Mouse (Mus musculus): ENCODE results near the gene Etv5. TPM values are rescaled to one million over a fixed set of nuclear protein-coding genes. Genes with fewer than 3 reads are reported as not detected.
"Not testable (repeated sequence)": the region's sequence is repeated elsewhere in the genome, so short reads cannot be mapped to it uniquely, and the experiment has no call there.

Gene Etv5
- polyA plus RNA-seq, 1 experiment = not detected

DNA sequence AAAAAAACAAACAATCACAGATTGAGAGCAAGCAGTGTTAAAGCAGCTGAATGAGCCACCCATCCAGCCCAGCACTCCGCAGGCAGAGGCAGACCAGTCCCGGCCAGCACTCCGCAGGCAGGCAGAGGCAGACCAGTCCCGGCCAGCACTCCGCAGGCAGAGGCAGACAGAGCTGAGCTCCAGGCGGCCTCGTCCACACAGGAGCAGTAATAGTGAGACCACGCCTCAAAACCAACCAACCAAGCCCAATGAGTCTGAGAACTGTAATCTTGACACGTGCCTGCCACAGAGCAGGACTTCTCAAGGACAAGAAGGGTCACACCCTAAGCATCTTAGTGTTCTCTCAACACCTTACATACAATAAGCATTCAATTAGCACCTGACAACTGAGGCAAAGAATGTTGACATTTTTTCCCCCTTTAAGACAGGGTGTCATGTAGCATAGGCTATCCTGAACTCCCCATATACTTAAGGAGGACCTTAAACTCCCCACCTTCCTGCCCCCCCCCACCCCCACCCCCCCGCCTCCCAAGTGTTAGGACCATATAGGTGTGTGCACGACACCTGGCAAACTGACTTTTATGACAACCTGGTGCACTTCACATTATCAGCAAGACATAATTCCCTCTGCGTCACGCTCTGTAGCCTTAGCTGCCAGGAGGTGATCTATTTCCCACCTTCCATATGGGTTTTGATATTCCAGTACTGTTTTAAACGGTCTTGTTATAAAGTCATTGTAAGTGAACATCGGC lies 44.2 kb downstream of the Etv5 start:
- 83% methylated on average over 15 of the region's 15 CpGs for WGBS

DNA sequence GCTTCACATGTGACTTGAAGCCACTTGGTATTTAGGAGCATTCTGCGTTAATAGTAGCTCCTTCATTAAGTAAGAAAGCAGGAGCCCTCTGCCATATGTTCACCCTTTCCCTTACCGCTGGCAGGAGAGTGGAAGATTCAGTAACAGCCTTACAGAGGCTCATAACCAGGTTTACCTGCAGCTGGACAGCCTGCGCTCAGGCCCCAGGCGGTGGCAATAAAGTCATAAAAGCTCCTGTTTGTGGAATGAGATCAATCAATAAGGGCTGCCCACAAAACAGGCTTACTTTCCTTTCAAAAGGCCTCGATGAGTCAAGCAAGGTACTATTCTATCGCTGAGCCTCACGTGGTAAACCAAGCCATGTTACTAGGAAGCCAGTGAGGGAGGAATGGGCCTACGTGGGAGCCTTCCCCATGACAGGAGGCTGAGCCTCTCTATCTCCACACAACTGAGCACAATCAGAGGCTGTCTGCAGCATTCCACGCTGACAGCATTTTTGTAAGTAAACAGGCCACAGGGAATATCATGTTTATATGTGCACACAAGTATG lies 49.1 kb downstream of the Etv5 start:
- 66% methylated on average over 9 of the region's 9 CpGs for WGBS
- H3K4me1 ChIP-seq (ENCODE audit: control insufficient read depth, insufficient read depth, low read length) = peaks cover 21% of the 10 kb centered on the region
- H3K4me3 ChIP-seq (ENCODE audit: insufficient read depth, low read depth, low read length) = no peak overlapping the region
- TF ChIP-seq POLR2A (IDR thresholded peaks at IDR 0.05; ENCODE audit: insufficient read depth, low read depth, low read length) (no peak), CTCF (IDR thresholded peaks at IDR 0.05; ENCODE audit: insufficient read depth, low read depth, low read length) (no peak)
- peak overlapping the region; percentile 85 for H3K27ac ChIP-seq (ENCODE audit: insufficient read depth, low read depth, low read length)

More for the DNA sequence above, 44.2 kb downstream of the Etv5 start:
- Histone ChIP-seq H3K4me1 (ENCODE audit: control insufficient read depth, insufficient read depth, low read length) (peaks cover 16% of the 10 kb centered on the region), H3K27ac (ENCODE audit: insufficient read depth, low read depth, low read length) (no peak overlapping the region), H3K4me3 (ENCODE audit: insufficient read depth, low read depth, low read length) (no peak overlapping the region)
- TF ChIP-seq POLR2A (IDR thresholded peaks at IDR 0.05; ENCODE audit: insufficient read depth, low read depth, low read length) = no peak
- TF ChIP-seq CTCF (IDR thresholded peaks at IDR 0.05; ENCODE audit: insufficient read depth, low read depth, low read length) = no peak

DNA sequence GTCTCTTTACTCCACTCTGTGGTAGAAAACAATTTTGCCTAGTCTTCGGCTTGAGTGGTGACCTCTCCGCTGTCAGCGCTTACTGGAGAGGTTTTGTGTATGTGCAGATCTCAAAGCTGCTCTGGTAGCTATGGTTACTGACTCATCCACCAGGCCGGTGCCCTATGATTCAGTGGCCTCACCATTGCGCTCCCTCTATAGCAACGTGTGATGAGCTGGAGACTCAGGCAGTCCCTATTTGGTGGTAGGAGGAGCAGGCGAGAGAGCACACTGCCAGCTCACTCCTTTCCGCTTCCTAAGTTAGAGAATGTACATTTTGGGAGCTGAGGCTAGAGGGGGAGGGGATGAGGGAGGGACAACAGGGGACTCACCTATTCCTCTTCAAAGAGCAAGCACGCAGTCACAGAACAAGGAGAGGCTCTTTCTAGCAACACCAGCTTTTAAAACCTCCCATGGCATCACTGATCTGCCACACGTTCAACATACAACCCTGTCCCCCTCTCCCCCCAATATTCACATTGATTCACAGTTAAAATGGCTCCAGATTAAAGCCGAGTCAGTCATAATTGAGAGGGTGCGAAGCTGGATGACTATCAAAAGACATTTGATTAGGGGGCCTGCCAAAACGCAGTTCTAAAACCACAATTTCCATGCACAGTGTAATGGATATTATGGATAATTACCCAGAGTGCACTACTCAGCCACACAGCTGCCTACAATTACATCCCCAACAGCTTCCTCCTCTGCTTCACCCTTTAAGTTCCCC lies 50.2 kb downstream of the Etv5 start:
- no peak for TF ChIP-seq POLR2A (IDR thresholded peaks at IDR 0.05; ENCODE audit: insufficient read depth, low read depth, low read length)
- WGBS = 19% methylated on average over 13 of the region's 13 CpGs
- Histone ChIP-seq H3K4me1 (ENCODE audit: control insufficient read depth, insufficient read depth, low read length) (peaks cover 17% of the 10 kb centered on the region), H3K4me3 (ENCODE audit: insufficient read depth, low read depth, low read length) (no peak overlapping the region), H3K27ac (ENCODE audit: insufficient read depth, low read depth, low read length) (peak overlapping the region; percentile 85)

DNA sequence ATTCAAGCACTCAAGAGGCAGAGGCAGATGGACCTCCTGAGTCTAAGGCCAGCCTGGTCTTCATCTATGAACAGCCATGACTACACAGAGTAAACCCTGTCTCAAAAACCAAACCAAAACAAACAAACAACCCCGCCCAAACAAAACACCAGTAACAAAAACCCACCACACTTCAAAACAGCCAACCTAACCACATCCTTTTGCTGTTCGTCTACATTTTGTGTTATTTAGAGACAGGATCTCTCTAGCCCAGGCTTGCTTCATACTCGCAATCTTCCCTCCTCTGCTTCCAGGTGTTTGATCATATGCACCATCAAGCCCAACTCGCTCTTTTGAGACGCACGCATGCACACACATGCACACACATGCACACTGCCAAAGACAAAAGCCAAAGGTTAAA lies 51.8 kb downstream of the Etv5 start:
- TF ChIP-seq CTCF (IDR thresholded peaks at IDR 0.05; ENCODE audit: insufficient read depth, low read depth, low read length) (no peak), POLR2A (IDR thresholded peaks at IDR 0.05; ENCODE audit: insufficient read depth, low read depth, low read length) (no peak)
- H3K4me3 ChIP-seq (ENCODE audit: insufficient read depth, low read depth, low read length) = no peak overlapping the region
- WGBS = 88% methylated on average over 6 of the region's 6 CpGs
- peaks cover 17% of the 10 kb centered on the region for H3K4me1 ChIP-seq (ENCODE audit: control insufficient read depth, insufficient read depth, low read length)
- peak overlapping the region; percentile 51; the same call in 1 of the 2 replicates for H3K27ac ChIP-seq (ENCODE audit: insufficient read depth, low read depth, low read length)

DNA sequence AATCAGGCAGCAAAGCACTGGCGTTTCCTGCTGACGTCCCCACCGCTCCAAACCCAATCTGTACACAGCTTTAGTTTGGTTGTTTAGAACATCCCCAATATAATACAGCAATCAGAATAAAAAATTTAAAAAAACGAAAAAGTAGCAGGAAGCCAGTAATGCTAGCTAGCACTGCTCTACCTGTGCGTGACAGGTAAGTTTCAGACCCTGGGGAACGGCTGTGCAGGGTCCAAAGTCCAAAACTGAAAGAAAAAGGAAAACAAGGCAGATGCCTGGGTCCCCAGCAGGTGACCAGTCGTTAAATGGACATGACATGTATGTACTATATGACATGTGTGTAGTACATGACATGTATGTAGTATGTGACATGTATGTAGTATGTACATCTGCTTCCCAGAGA lies 57.5 kb downstream of the Etv5 start:
- H3K4me3 ChIP-seq (ENCODE audit: insufficient read depth, low read depth, low read length); H3K27ac ChIP-seq (ENCODE audit: insufficient read depth, low read depth, low read length); H3K4me1 ChIP-seq (ENCODE audit: control insufficient read depth, insufficient read depth, low read length): not testable (repeated sequence)
- 92% methylated on average over 6 of the region's 7 CpGs for WGBS

DNA sequence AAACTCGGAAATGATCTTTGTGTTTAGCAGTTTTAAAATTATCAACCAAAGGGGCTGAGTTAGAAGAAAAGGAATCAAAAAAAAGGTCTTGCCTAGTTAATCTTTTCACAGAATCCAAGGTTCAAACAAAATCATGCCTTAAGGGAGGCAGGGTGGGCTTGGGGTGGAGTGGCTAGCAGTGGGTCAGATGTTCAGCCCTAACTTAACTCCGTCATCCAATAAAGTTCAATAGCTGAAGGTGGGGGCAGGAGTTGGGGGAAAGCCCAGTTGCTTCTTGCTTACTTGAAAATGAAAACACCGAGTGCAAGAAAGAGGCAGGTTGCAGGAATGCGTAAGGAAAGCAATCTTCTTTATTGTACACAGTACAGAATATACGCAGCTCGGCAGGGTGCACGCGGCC lies 58.5 kb downstream of the Etv5 start:
- Histone ChIP-seq H3K27ac (ENCODE audit: insufficient read depth, low read depth, low read length) (no peak overlapping the region), H3K4me1 (ENCODE audit: control insufficient read depth, insufficient read depth, low read length) (no peaks in the 10 kb centered on the region), H3K4me3 (ENCODE audit: insufficient read depth, low read depth, low read length) (no peak overlapping the region)
- WGBS = 87% methylated on average over 8 of the region's 8 CpGs
- TF ChIP-seq POLR2A (IDR thresholded peaks at IDR 0.05; ENCODE audit: insufficient read depth, low read depth, low read length) (no peak), CTCF (IDR thresholded peaks at IDR 0.05; ENCODE audit: insufficient read depth, low read depth, low read length) (no peak)

DNA sequence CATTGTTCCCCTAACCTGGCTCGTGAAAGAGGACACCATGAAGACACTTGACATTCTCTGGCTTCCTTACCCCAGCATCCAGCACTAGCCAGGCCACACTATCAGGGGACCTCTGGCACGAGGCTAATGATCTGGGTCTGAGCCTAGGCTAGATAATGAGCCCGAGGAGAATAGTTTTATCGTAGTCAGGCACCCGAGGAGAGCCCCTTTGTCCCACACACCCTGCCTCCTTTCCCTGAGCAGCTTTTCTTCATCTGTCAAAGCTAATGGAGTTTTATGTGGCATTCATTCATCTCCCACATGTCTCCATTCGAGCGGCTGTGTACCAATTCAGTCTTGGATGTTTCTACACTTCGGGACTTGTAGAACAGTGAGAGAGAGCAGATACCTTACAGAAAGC lies 59.5 kb downstream of the Etv5 start:
- Histone ChIP-seq H3K27ac (ENCODE audit: insufficient read depth, low read depth, low read length) (no peak overlapping the region), H3K4me1 (ENCODE audit: control insufficient read depth, insufficient read depth, low read length) (no peaks in the 10 kb centered on the region), H3K4me3 (ENCODE audit: insufficient read depth, low read depth, low read length) (no peak overlapping the region)
- WGBS = 48% methylated on average over 8 of the region's 8 CpGs
- TF ChIP-seq POLR2A (IDR thresholded peaks at IDR 0.05; ENCODE audit: insufficient read depth, low read depth, low read length) = no peak
- TF ChIP-seq CTCF (IDR thresholded peaks at IDR 0.05; ENCODE audit: insufficient read depth, low read depth, low read length) = no peak

DNA sequence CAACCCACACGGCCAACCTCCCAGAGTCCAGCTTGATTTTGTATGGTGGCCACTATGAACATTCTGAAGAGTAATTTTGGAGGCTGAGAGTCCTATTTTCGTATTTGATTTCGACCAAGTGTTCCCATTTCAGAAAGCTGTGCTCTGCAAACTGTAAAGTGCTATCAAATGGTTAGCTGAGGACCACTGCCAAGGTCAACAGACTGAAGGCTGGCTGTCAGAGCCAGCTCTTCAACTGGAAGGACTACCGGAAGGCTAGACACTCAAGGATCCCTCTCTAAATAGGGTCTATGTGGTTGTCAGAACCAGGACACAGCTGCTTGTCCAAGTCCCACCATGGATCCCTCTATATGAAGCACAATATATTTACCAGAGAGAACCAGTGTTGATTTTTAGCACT lies 60.2 kb downstream of the Etv5 start:
- H3K4me3 ChIP-seq (ENCODE audit: insufficient read depth, low read depth, low read length) = no peak overlapping the region
- no peaks in the 10 kb centered on the region for H3K4me1 ChIP-seq (ENCODE audit: control insufficient read depth, insufficient read depth, low read length)
- no peak overlapping the region for H3K27ac ChIP-seq (ENCODE audit: insufficient read depth, low read depth, low read length)
- TF ChIP-seq POLR2A (IDR thresholded peaks at IDR 0.05; ENCODE audit: insufficient read depth, low read depth, low read length) (no peak), CTCF (IDR thresholded peaks at IDR 0.05; ENCODE audit: insufficient read depth, low read depth, low read length) (no peak)
- WGBS = 89% methylated on average over 4 of the region's 4 CpGs

DNA sequence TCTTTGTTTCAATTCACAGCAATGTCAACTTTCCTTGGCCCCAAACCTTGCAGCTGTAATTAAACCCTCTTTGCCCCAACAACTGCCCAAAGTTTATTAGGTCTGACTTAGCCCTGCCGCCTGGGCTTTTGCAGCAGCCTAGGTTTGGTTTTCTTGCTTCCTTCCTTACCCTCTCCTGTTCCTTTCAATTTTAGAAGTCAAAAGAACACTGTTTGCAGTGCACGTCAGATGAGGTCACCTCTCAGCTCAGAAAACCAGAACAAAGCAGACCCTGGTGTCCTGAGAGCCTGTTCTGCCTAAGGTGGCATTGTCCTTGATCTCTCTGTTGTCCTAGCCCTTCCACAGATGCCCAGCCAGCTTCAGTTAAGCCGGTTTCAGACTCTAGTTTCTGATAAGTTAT lies 61.8 kb downstream of the Etv5 start:
- WGBS = 68% methylated on average over 3 of the region's 3 CpGs
- Histone ChIP-seq H3K27ac (ENCODE audit: insufficient read depth, low read depth, low read length) (no peak overlapping the region), H3K4me1 (ENCODE audit: control insufficient read depth, insufficient read depth, low read length) (no peaks in the 10 kb centered on the region), H3K4me3 (ENCODE audit: insufficient read depth, low read depth, low read length) (no peak overlapping the region)
- no peak for TF ChIP-seq CTCF (IDR thresholded peaks at IDR 0.05; ENCODE audit: insufficient read depth, low read depth, low read length)
- TF ChIP-seq POLR2A (IDR thresholded peaks at IDR 0.05; ENCODE audit: insufficient read depth, low read depth, low read length) = no peak
